Mouse (Mus musculus) G1E (cell line): ENCODE measurements around the gene Gabarapl2. TPM values are rescaled to one million over a fixed set of nuclear protein-coding genes. Genes with fewer than 3 reads are reported as not detected.

Experiments used
- ATAC-seq: 2 replicates; pipeline ENCODE4 v1.8.0; 2016; ENCODE audit warnings: mild to moderate bottlenecking; ENCODE audit not compliant: insufficient number of reproducible peaks, poor library complexity, low FRiP score, severe bottlenecking; ENCODE audit errors: extremely low read depth
- DNase-seq: peaks from one replicate; pipeline ENCODE4 v3.0.0; 2012; ENCODE audit warnings: low spot score
- H3K27me3 ChIP-seq: 2 replicates; pipeline ENCODE4 v1.6.1; 2012; ENCODE audit warnings: mild to moderate bottlenecking, low read length, inconsistent platforms; ENCODE audit not compliant: insufficient read depth
- H3K36me3 ChIP-seq: replicated peaks from 2 replicates; pipeline ENCODE3; 2012; ENCODE audit warnings: mild to moderate bottlenecking, inconsistent platforms
- H3K4me1 ChIP-seq: 2 replicates; pipeline ENCODE4 v1.6.1; 2012; ENCODE audit warnings: low read depth, low read length, inconsistent platforms, mixed read lengths; ENCODE audit not compliant: insufficient read depth
- H3K4me3 ChIP-seq: 2 replicates; pipeline ENCODE4 v1.5.1; 2012; ENCODE audit warnings: low read depth, mild to moderate bottlenecking, inconsistent platforms, low read length, moderate library complexity, mixed read lengths
- H3K9me3 ChIP-seq: replicated peaks from 2 replicates; pipeline ENCODE4 v1.6.1; 2012; ENCODE audit warnings: inconsistent platforms
- CTCF ChIP-seq: IDR thresholded peaks from 2 replicates; pipeline ENCODE4 v1.5.1; 2012; ENCODE audit warnings: low read depth, low read length, inconsistent platforms, mixed read lengths
- GATA1 ChIP-seq: IDR thresholded peaks from 2 replicates; pipeline ENCODE4 v1.6.1; 2012; ENCODE audit warnings: borderline replicate concordance, low read length, inconsistent platforms, mixed read lengths
- GATA2 ChIP-seq: IDR thresholded peaks from 2 replicates; pipeline ENCODE4 v1.6.1; 2012; ENCODE audit warnings: low read depth, low read length, inconsistent platforms, borderline replicate concordance
- POLR2AphosphoS5 ChIP-seq: IDR thresholded peaks from 2 replicates; pipeline ENCODE4 v1.6.1; 2012; ENCODE audit warnings: low read depth, low read length, inconsistent platforms; ENCODE audit not compliant: insufficient replicate concordance
- TAL1 ChIP-seq: conservative IDR thresholded peaks from 2 replicates; pipeline ENCODE4 v1.6.1; 2012; ENCODE audit warnings: low read depth, low read length, inconsistent platforms, mixed read lengths
- polyA plus RNA-seq: library from polyadenylated mRNA; stranded (reverse); fragments of >175 nt; gene quantifications from 2 replicates; pipeline ENCODE4 v1.2.3, GENCODE M21; 2012
- total RNA-seq, 2 experiments: library from RNA; stranded (forward) in 1 of 2; stranded (reverse) in 1 of 2; fragments of 200-1000 nt in 1 of 2; fragments of >200 nt in 1 of 2; fragmentation: Nextera tagmentation in 1 of 2; gene quantifications; 2 replicates each; pipeline ENCODE4 v1.2.3; 2014 to 2017

Gabarapl2 gene
- total and polyA plus RNA-seq, 3 experiments: 3.7 to 53.7 (median 36.6) TPM

DNA sequence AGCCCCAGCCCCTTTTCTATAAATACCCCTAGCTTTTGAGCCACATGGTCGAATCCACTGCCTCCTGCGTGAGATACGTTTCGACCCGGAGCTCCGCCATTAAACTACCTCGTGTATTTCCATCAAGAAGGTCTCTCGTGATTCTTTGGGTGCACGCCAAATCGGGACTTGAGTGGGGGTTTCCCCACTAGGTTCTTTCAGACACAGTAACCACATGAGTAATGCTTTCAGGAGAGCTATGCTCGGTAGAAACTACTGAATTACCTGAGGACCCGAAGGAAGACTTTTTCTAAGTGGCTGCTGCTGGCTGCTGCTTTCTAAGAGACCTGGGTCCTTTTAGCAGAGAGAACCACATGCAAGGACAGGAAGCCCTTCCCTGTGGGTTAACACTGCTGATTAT, 33.6 kb downstream of the Gabarapl2 start:
- H3K4me1 ChIP-seq: peaks cover 4% of the 10 kb centered on the region
- no peak for TF ChIP-seq POLR2AphosphoS5
- TF ChIP-seq TAL1: no peak
- TF ChIP-seq GATA2: no peak
- no peak for TF ChIP-seq GATA1
- no peak for TF ChIP-seq CTCF
- DNase-seq (no peak), ATAC-seq (no peak)
- peaks cover 15% of the 10 kb centered on the region for H3K9me3 ChIP-seq
- peaks cover 82% of the 10 kb centered on the region for H3K36me3 ChIP-seq
- no peaks in the 10 kb centered on the region for H3K27me3 ChIP-seq
- H3K4me3 ChIP-seq: no peak overlapping the region

DNA sequence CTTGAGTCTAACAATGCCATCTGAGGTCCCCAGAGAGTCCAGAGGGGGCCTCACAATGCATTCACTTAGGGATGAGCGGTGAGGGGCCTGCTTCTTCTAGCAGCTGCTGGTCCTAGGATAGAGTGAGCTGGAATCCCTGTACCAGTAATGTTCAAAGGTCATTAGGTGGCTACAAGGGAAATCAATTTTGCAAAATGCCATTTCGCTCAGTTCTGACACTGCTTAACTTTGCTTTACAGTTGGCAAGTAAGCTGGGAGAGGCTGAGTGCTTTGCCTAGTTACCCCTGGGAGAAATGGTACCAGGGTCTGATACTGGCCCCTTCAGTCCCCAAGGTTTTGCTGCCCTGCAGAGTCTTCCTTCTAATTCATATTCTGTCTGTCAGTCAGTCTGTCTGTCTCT, 35.2 kb downstream of the Gabarapl2 start:
- ATAC-seq (no peak), DNase-seq (no peak)
- Histone ChIP-seq H3K9me3 (peaks cover 15% of the 10 kb centered on the region), H3K27me3 (no peaks in the 10 kb centered on the region), H3K36me3 (peaks cover 90% of the 10 kb centered on the region), H3K4me3 (no peak overlapping the region), H3K4me1 (peaks cover 6% of the 10 kb centered on the region)
- TF ChIP-seq CTCF: no peak

DNA sequence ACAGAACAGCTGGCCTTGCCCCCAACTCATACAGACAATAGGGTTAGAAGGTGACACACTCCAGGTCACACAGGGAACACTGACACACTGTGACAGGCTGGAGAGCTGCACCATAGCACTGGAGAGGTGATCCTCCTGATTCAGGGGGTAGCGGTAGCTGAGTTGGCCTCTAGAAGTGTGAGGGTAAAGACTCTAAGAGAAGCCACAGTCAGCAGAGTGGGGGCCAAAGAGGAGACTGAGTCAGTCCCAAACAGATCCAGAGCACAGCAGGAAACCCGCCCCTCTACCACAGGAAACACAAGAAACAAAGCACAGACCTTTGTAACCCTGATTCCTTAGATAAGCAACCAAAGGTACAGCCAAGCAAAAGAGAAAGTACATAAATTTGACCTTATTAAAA, 35.8 kb downstream of the Gabarapl2 start:
- H3K27me3 ChIP-seq: no peaks in the 10 kb centered on the region
- peaks cover 89% of the 10 kb centered on the region for H3K36me3 ChIP-seq
- ATAC-seq (no peak), DNase-seq (no peak)
- no peak overlapping the region for H3K4me3 ChIP-seq
- peaks cover 15% of the 10 kb centered on the region for H3K9me3 ChIP-seq
- peaks cover 6% of the 10 kb centered on the region for H3K4me1 ChIP-seq
- TF ChIP-seq TAL1 (no peak), POLR2AphosphoS5 (no peak), CTCF (no peak), GATA2 (no peak), GATA1 (no peak)

DNA sequence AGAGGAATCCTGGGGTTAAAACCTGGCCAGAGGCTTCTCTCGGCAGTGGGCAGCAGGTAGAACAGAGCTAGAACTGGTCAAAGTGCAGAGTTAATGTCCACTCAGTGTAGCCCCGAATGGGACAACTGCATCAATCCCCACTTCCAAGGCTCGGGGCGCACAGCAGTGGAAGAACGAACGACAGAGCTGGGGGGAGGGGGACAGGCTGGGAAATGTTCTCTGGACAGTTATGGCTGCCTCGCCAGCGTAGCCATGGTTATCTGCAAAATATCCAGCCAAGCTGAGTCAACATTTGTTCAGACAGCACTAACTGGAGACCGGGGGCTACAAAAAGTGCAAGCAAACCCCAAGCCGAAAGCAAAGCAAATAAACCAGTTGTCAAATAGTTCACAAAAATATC, 37.6 kb downstream of the Gabarapl2 start:
- ATAC-seq (no peak), DNase-seq (no peak)
- H3K4me1 ChIP-seq: peaks cover 11% of the 10 kb centered on the region
- TF ChIP-seq CTCF: no peak
- no peak for TF ChIP-seq GATA1
- no peak for TF ChIP-seq POLR2AphosphoS5
- TF ChIP-seq GATA2: no peak
- no peak for TF ChIP-seq TAL1
- H3K27me3 ChIP-seq: no peaks in the 10 kb centered on the region
- no peak overlapping the region for H3K4me3 ChIP-seq
- peaks cover 91% of the 10 kb centered on the region for H3K36me3 ChIP-seq
- H3K9me3 ChIP-seq: peaks cover 14% of the 10 kb centered on the region

DNA sequence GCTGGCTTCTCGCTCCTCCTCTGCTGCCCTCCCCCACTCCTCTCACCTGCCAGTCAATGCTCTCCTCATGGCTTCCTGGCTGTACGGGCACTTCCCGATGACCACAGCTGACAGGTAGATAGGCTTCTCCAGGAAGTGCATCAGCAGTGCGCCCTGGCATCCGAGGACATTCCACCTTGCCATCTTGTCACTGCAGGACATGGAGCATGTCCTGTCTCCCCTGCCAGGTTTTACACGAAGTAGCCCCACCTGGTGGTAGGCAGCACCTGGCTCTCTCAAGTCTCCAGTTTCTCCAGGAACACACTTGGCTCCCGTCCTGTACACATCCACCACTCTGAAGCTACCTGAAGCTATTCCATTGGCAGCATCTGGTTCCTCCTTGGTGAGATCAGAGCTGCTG, 41.6 kb downstream of the Gabarapl2 start:
- TF ChIP-seq GATA2: no peak
- no peak for TF ChIP-seq TAL1
- 0 out of 2 replicates have a peak, but pooled peaks have one; percentile 11 for TF ChIP-seq CTCF
- ATAC-seq (no peak), DNase-seq (no peak)
- Histone ChIP-seq H3K27me3 (no peaks in the 10 kb centered on the region), H3K9me3 (no peaks in the 10 kb centered on the region), H3K4me1 (peaks cover 6% of the 10 kb centered on the region; the same call in 1 of the 2 replicates), H3K4me3 (no peak overlapping the region), H3K36me3 (peaks cover 91% of the 10 kb centered on the region)

DNA sequence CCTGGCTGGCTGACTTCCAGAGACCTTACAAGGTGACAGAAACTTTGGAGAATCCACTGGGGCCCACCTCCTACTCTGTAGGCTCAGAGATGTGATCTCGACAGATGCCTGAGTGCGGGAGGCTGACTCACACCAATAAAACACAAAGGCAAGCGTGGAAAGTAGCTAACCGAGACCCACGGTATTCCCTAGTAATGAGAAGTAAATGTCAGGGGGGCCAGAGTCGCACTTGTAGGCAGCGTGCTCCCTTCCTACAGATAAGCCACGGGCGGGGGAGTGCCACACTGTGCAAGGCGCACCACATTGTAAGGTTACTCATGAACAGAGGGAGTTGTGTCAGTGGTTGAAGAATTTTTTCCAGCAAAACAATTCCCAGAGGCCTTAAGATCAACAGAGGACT, 44.0 kb downstream of the Gabarapl2 start:
- ATAC-seq (no peak), DNase-seq (no peak)
- Histone ChIP-seq H3K27me3 (no peaks in the 10 kb centered on the region), H3K4me1 (peaks cover 14% of the 10 kb centered on the region), H3K9me3 (no peaks in the 10 kb centered on the region), H3K4me3 (no peak overlapping the region), H3K36me3 (peaks cover 92% of the 10 kb centered on the region)
- TF ChIP-seq TAL1 (no peak), CTCF (no peak), GATA1 (no peak), GATA2 (no peak), POLR2AphosphoS5 (no peak)

DNA sequence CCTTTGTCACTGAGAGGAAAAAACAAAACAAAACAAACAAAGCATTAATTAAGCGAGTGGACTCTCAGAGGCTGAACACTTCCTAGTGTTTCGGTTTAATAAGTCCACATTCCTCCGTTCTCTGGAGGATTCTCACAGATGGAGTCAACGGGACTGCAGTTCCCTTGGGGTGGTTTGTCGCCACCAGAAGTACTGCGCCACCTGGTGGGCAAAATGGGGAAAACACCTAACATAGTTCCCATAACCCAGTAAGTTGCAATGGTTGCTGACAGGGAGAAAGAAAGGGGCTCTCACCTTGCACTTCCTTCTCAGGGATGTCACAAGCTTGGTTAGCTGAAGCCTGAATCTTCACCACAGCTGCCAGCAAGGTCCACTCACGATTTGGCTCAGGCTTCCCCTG, 49.4 kb downstream of the Gabarapl2 start:
- Histone ChIP-seq H3K4me1 (peaks cover 28% of the 10 kb centered on the region), H3K27me3 (no peaks in the 10 kb centered on the region), H3K4me3 (no peak overlapping the region), H3K36me3 (peaks cover 73% of the 10 kb centered on the region), H3K9me3 (no peaks in the 10 kb centered on the region)
- ATAC-seq: peak; percentile 52; the same call in 1 of the 2 replicates
- peak; percentile 74 for DNase-seq
- TF ChIP-seq GATA1 (no peak), TAL1 (no peak), CTCF (peak; percentile 88)
